Mouse (Mus musculus): Measurements from ENCODE around the gene Gm17018. TPM values are rescaled to one million over a fixed set of nuclear protein-coding genes. Genes with fewer than 3 reads are reported as not detected.
"Not testable (repeated sequence)": the region's sequence is repeated elsewhere in the genome, so short reads cannot be mapped to it uniquely, and the experiment has no call there.

Gm17018 gene
- polyA plus RNA-seq, 1 experiment from 2014 or later: 53.5 TPM

DNA sequence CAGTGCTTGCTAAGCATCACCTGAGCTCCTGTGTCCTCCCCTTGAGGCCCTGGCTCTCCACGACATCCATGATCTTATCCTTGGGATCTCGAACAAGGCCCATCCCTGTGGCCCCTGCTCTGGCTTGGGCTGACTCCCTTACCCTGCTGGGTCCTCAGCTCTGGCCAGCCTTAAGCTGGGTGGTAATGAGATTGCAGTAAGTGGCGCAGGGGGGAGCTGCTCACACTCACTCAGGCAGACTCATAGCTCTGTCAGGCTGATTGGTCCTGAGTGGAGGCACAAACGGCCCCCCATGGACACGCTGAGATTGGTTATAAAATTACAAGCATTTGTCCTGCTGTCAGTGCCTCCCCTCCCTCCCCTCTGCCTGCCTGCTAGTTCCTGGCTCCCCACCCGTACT, 24.5 kb upstream of the Gm17018 start:
- Histone ChIP-seq H3K27me3 (ENCODE audit: poor library complexity, severe bottlenecking) (peaks cover 65% of the 10 kb centered on the region), H3K4me1 (peaks cover 29% of the 10 kb centered on the region), H3K36me3 (replicated peaks) (no peaks in the 10 kb centered on the region), H3K9me3 (no peaks in the 10 kb centered on the region), H3K27ac (no peak overlapping the region), H3K4me3 (no peak overlapping the region)
- WGBS: 72% methylated on average over 6 of the region's 6 CpGs
- no peak for DNase-seq (ENCODE audit: extremely low spot score, low spot score)

DNA sequence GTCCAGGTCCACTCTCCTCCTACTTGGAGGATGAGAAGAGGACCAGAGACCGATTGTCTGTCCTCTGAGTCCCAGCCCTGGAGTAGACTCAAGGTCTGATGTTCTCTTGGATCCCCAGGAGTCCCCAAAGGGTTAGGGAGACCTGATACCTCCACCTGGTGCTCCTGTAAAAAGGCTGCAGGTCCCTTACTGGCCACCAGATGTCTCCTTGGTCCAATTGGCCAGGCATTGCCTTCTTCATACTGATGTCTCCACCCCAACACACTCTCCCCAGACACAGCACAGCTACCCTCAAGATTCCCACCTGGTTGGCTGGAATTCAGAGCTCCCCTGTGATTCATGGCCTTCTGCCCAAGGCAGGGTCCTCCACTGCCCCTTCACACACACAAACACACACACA, 22.9 kb upstream of the Gm17018 start:
- WGBS: 61% methylated on average over 1 of the region's 1 CpGs
- peaks cover 80% of the 10 kb centered on the region for H3K27me3 ChIP-seq (ENCODE audit: poor library complexity, severe bottlenecking)

DNA sequence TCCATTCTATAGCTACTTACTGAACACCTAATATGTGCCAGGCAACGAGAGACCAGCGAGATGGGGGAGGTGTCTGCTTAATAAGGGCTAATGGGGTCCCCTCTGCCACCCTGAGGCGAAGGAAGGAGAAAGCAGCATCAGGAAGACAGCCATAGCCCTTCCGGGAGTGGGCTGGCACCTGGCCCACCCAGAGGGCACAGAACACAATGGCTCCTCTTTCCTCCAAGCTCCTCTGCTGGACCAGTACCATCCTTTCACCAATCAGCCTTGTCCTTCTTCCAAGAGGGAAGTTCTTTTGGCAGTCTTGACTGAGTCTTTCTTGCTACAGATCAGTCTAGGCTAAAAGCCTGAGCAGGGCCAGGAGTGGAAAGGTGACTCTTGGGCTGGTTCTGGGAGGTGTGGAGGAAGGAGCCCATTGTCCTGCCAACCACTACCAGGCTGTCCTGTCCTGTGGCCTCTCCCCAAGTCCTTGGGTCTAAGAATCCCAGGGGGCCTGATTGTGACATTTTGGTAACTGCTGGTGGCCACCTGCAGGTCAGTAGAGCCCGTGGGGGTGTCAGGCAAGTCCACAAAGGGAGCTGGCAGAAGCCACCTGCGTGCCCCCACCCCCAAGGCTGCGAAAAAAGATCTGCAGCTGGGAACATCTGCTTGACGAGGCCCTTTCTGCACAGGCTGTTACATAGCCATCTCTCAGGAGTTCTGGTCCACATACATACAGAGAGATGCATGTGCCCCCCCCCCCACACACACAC, 19.6 kb upstream of the Gm17018 start:
- H3K36me3 ChIP-seq (replicated peaks): no peaks in the 10 kb centered on the region
- peaks cover 33% of the 10 kb centered on the region for H3K4me1 ChIP-seq
- 23% methylated on average over 8 of the region's 8 CpGs for whole genome bisulfite sequencing
- H3K4me3 ChIP-seq: peak overlapping the region; percentile 57
- H3K27me3 ChIP-seq (ENCODE audit: poor library complexity, severe bottlenecking): peaks cover 95% of the 10 kb centered on the region
- no peaks in the 10 kb centered on the region for H3K9me3 ChIP-seq
- peak overlapping the region; percentile 75 for H3K27ac ChIP-seq
- DNase-seq (ENCODE audit: extremely low spot score, low spot score): no peak

More for the DNA sequence above, 22.9 kb upstream of the Gm17018 start:
- no peak overlapping the region for H3K4me3 ChIP-seq
- no peaks in the 10 kb centered on the region for H3K9me3 ChIP-seq
- no peaks in the 10 kb centered on the region for H3K36me3 ChIP-seq (replicated peaks)
- no peak for DNase-seq (ENCODE audit: extremely low spot score, low spot score)
- peaks cover 37% of the 10 kb centered on the region for H3K4me1 ChIP-seq
- no peak overlapping the region for H3K27ac ChIP-seq

DNA sequence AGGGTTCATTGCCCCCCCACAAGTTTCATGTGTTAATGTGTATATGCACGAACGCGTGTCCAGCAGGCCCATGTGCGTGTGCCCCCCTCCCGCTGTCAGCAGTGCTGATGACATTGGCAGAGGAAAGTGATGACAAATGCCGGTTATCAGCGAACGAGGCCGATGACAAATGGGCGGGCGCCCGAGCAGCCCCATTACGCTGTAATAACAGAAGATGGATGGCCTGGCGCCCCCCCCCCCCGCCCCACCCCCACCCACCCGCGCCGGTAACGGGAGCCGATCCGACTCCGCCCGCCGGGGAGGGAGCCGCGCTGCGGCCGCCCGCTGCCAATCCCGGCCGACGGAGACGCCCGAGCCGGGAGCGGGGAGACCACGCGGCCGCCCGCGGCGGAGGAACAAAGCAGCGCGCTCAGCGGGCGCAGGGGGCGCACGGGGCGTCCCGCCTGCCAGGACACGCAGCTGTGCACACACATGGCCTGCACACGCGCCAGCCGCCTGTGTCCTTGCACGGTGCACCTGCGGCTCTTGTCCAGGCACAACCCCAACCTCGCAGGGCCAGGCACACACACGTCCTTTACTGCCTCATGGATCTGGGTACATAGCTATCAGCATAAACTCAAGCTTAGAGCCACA, 18.9 kb upstream of the Gm17018 start:
- H3K27ac ChIP-seq: peak overlapping the region; percentile 75
- peaks cover 95% of the 10 kb centered on the region for H3K27me3 ChIP-seq (ENCODE audit: poor library complexity, severe bottlenecking)
- H3K4me3 ChIP-seq: peak overlapping the region; percentile 57
- under 1% methylated on average over 56 of the region's 58 CpGs for WGBS
- peak; percentile 65 for DNase-seq (ENCODE audit: extremely low spot score, low spot score)
- H3K4me1 ChIP-seq: peaks cover 33% of the 10 kb centered on the region
- no peaks in the 10 kb centered on the region for H3K9me3 ChIP-seq
- no peaks in the 10 kb centered on the region for H3K36me3 ChIP-seq (replicated peaks)

DNA sequence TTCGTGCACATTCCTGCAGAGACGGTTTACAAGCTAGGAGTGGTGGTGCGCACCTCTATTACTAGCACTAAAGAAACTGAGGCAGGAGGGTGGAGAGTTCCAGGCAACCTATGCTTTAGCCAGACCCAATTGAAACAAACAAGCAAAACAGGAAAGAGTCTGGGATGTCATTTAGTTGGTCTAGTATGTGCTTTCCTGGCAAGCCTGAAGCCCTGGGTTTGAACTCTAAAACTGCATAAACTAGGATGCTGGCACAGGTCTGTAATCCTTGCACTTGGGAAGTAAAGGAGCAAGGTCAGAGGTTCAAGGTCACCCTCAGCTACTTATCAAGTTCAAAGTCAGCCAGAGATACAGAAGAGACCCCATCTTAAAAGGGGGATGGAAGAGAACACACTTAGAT, 18.4 kb upstream of the Gm17018 start:
- Histone ChIP-seq H3K9me3 (no peaks in the 10 kb centered on the region), H3K27me3 (ENCODE audit: poor library complexity, severe bottlenecking) (peaks cover 97% of the 10 kb centered on the region), H3K27ac (peak overlapping the region; percentile 75), H3K4me1 (peaks cover 33% of the 10 kb centered on the region), H3K4me3 (peak overlapping the region; percentile 57), H3K36me3 (replicated peaks) (no peaks in the 10 kb centered on the region)
- WGBS: 11% methylated on average over 3 of the region's 3 CpGs
- no peak for DNase-seq (ENCODE audit: extremely low spot score, low spot score)

DNA sequence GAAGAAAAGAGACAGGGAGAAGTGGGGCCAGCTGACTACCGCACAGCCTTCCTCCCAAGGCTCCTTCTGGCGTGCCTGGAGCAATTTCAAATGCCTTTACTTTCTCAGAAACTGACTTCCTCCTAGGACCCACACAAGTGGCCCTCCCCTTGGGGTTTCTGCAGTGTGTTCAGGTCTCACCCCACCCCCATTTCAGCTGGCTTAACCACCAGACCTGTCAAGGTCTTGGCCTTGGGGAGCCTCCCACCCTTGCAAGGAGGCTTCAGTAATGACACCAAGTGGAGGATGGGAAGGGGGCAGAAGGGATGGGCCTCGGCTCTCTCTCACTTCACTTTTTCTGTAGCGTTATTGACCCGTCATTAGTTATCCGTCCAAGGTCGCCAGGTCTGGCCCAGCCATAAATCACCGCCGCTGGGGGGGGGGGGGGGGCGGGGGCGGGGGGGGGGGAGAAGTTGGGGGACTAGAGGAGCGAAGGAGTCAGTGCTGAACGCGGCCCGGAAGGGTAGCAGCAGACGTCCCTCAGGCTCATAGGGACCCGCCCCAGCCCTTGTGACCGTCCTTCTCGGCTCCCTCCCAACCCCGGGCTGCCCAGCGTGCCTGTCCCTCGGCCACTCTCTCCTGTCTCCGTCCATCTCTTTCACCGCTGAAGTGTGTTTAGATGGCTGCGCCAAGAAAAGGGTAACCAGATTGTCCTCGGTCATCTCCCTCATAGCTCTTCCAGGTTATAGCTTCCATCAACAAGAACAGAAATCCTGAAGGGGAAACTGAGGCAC, 16.1 kb upstream of the Gm17018 start:
- H3K4me3 ChIP-seq: peak overlapping the region; percentile 48
- WGBS: under 1% methylated on average over 24 of the region's 26 CpGs
- H3K9me3 ChIP-seq: no peaks in the 10 kb centered on the region
- H3K27me3 ChIP-seq (ENCODE audit: poor library complexity, severe bottlenecking): peaks cover 100% of the 10 kb centered on the region
- H3K36me3 ChIP-seq (replicated peaks): no peaks in the 10 kb centered on the region
- H3K4me1 ChIP-seq: peaks cover 48% of the 10 kb centered on the region
- no peak overlapping the region for H3K27ac ChIP-seq
- DNase-seq (ENCODE audit: extremely low spot score, low spot score): no peak

DNA sequence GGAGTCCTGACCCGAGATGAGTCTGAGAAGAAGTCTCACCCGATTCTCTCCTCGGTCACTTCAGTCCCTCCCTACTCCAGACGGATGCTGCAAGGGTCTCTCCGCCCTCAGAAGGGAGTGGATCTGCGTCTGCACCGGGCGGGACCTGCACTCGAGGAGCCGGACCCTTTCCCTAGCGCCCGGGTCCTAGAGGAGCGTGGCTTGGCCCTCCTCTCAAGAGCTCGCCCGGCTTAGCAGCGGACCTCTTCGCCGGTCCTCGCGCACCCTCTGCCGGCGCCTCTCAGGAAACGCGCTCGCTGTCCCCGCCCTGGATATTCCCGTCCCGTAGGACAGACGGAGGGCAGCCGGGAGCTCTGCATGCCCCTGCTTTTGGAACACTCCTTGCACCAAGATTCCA, 15.5 kb upstream of the Gm17018 start:
- no peaks in the 10 kb centered on the region for H3K36me3 ChIP-seq (replicated peaks)
- peak overlapping the region; percentile 31; the same call in 1 of the 2 replicates for H3K27ac ChIP-seq
- peaks cover 100% of the 10 kb centered on the region for H3K27me3 ChIP-seq (ENCODE audit: poor library complexity, severe bottlenecking)
- no peaks in the 10 kb centered on the region for H3K9me3 ChIP-seq
- peak; percentile 84 for DNase-seq (ENCODE audit: extremely low spot score, low spot score)
- peaks cover 53% of the 10 kb centered on the region for H3K4me1 ChIP-seq
- under 1% methylated on average over 30 of the region's 30 CpGs for WGBS
- H3K4me3 ChIP-seq: peak overlapping the region; percentile 48

DNA sequence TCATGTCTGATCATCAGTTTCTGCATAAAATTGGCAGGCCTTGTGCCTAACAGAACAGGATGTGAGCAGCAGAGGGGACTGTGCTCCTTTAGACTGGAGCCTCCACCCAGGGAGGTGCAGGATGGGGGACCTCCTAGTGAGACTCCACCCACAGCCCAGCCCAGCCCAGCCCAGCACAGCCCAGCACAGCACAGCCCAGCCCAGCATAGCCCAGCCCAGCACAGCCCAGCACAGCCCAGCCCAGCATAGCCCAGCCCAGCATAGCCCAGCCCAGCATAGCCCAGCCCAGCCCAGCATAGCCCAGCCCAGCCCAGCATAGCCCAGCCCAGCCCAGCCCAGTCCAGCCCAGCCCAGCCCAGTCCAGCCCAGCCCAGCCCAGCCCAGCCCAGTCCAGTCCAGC, 12.2 kb upstream of the Gm17018 start:
- not testable (repeated sequence) for H3K9me3 ChIP-seq; H3K4me3 ChIP-seq; DNase-seq (ENCODE audit: extremely low spot score, low spot score)
- Histone ChIP-seq H3K4me1 (peaks cover 42% of the 10 kb centered on the region), H3K27ac (peak overlapping the region; percentile 68; the same call in 1 of the 2 replicates), H3K27me3 (ENCODE audit: poor library complexity, severe bottlenecking) (peaks cover 74% of the 10 kb centered on the region), H3K36me3 (replicated peaks) (peaks cover 13% of the 10 kb centered on the region)

DNA sequence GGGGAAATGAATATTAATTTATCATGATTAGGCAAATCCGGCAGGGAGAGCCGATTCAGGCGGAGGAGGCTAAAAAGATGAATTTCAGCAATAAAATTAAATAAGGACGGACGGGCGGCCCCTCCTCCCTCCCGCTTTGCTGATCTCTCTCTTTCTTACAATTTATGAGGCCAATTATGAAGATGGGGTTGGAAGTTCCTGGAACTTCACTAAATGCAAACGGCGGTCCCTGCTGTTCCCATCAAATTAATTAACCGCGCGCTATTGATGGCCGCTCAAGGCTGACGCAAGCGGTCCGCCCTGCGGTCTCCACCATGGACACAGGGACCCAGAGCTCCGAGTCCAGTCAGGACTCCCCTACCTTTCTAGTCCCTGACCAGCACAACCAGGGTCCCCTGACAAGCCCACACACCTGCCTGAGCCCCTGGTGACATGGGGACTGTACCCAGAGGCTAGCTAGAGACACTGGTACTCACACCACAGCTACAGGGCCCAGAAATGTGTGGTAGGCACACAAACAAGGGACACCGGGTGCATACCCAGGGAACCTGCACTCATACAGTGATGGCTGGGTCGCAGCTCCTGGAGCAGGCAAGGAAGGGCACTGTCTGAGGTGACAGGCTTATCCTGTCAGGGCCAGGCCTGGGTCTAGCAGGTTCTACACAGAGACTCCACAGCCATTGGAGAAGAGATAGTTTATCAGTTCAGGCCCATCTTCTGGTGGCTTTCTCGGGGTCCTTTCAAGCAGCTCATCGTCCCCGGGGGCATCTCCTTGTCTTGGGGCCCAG, 11.1 kb upstream of the Gm17018 start:
- no peak overlapping the region for H3K4me3 ChIP-seq
- H3K27me3 ChIP-seq (ENCODE audit: poor library complexity, severe bottlenecking): peaks cover 62% of the 10 kb centered on the region
- H3K4me1 ChIP-seq: peaks cover 36% of the 10 kb centered on the region
- H3K27ac ChIP-seq: peak overlapping the region; percentile 68; the same call in 1 of the 2 replicates
- WGBS: 82% methylated on average over 23 of the region's 23 CpGs
- H3K9me3 ChIP-seq: no peaks in the 10 kb centered on the region
- peaks cover 25% of the 10 kb centered on the region for H3K36me3 ChIP-seq (replicated peaks)
- DNase-seq (ENCODE audit: extremely low spot score, low spot score): no peak

DNA sequence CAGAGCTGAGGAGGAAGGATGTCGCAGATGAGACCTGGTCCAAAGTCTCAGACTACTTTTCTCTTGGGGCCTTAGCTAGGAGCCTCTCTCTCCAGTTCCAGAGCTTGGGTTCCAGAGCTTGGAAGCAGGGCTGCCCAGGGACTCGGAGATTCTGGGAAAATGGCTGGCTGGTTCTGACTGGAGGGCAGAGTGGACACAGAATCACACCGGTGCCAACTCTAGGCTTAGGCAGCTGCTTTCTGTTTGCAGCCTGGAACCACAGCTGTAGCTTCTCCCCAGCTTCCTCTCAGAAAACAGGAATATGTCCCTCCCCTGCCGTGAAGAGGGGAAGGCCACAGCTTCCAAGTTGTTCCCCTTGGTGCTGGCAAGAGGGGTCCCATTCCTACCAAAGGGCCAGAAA, 10.5 kb upstream of the Gm17018 start:
- Histone ChIP-seq H3K4me3 (no peak overlapping the region), H3K27me3 (ENCODE audit: poor library complexity, severe bottlenecking) (peaks cover 56% of the 10 kb centered on the region), H3K9me3 (no peaks in the 10 kb centered on the region), H3K4me1 (peaks cover 29% of the 10 kb centered on the region), H3K27ac (no peak overlapping the region), H3K36me3 (replicated peaks) (peaks cover 31% of the 10 kb centered on the region)
- 88% methylated on average over 4 of the region's 4 CpGs for WGBS
- DNase-seq (ENCODE audit: extremely low spot score, low spot score): no peak

DNA sequence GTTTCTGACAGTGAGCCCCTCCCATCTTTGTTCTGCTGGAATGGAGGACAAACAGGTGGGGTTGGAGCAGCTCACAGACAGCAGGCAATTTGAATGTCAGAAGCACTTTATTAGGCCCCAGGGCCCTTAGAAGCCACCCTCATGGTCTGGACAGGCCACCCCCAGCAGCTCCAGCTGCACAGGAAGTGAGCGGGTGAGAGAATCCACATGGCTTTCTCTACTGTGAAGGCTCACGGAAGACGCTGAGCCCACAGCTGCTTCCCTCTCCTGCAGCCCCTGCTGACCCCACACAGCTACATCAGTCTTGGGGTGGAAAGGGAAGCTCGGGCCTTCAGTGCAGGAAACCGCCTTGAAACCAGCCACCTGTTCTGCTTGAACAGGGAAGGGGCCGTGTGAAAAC, 8.2 kb upstream of the Gm17018 start:
- H3K36me3 ChIP-seq (replicated peaks): peaks cover 50% of the 10 kb centered on the region
- peaks cover 25% of the 10 kb centered on the region for H3K4me1 ChIP-seq
- no peak for DNase-seq (ENCODE audit: extremely low spot score, low spot score)
- WGBS: 86% methylated on average over 6 of the region's 6 CpGs
- H3K9me3 ChIP-seq: no peaks in the 10 kb centered on the region
- no peak overlapping the region for H3K27ac ChIP-seq
- H3K27me3 ChIP-seq (ENCODE audit: poor library complexity, severe bottlenecking): peaks cover 34% of the 10 kb centered on the region
- no peak overlapping the region for H3K4me3 ChIP-seq

DNA sequence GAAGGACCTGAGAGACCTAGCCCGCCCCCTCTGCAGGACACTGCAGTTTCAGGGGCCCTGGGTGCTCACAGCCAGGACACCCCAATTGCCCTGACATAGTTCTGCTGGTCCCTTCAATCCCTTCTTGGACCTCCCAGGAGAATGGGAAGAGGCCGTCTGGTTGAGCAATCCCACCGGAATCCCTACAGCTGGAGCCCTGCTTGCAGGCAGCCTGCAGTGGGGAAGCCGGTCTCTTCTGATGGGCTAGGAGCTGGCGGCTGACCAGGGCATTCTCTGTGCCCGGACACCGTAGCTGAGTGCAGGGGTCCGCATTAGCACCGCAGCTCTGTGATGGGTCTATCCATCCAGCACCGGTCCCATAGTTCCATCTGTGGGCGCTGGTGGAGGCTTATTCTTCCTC, 6.3 kb upstream of the Gm17018 start:
- Histone ChIP-seq H3K4me1 (peaks cover 12% of the 10 kb centered on the region), H3K27ac (no peak overlapping the region), H3K27me3 (ENCODE audit: poor library complexity, severe bottlenecking) (peaks cover 14% of the 10 kb centered on the region), H3K36me3 (replicated peaks) (peaks cover 58% of the 10 kb centered on the region), H3K9me3 (no peaks in the 10 kb centered on the region), H3K4me3 (no peak overlapping the region)
- no peak for DNase-seq (ENCODE audit: extremely low spot score, low spot score)
- 96% methylated on average over 11 of the region's 11 CpGs for WGBS
